Mouse (Mus musculus) ES-Bruce4 (cell line): ENCODE results near the gene Fam229a. TPM values are rescaled to one million over a fixed set of nuclear protein-coding genes. Genes with fewer than 3 reads are reported as not detected.

ENCODE experiments used
- H3K27ac ChIP-seq: 2 replicates; pipeline ENCODE4 v1.5.1; 2012; ENCODE audit warnings: low read length, inconsistent platforms; ENCODE audit not compliant: insufficient read depth
- H3K27me3 ChIP-seq: 2 replicates; pipeline ENCODE4 v1.6.1; 2012; ENCODE audit warnings: mild to moderate bottlenecking, low read length, inconsistent platforms; ENCODE audit not compliant: control insufficient read depth, poor library complexity, insufficient read depth, severe bottlenecking
- H3K36me3 ChIP-seq: 2 replicates; pipeline ENCODE4 v1.6.1; 2012; ENCODE audit warnings: inconsistent platforms, mild to moderate bottlenecking, low read length, moderate library complexity; ENCODE audit not compliant: control insufficient read depth, poor library complexity, insufficient read depth, severe bottlenecking
- H3K4me1 ChIP-seq: one replicate; pipeline ENCODE4 v1.8.1; 2011; ENCODE audit warnings: low read length; ENCODE audit not compliant: control insufficient read depth, insufficient read depth
- H3K4me3 ChIP-seq: 2 replicates; pipeline ENCODE4 v1.5.1; 2011; ENCODE audit warnings: low read depth, mild to moderate bottlenecking, low read length
- H3K9ac ChIP-seq: 2 replicates; pipeline ENCODE4 v1.6.1; 2012; ENCODE audit warnings: low read depth, mild to moderate bottlenecking, inconsistent platforms; ENCODE audit not compliant: poor library complexity, severe bottlenecking
- H3K9me3 ChIP-seq: replicated peaks from 2 replicates; pipeline ENCODE4 v1.6.1; 2012; ENCODE audit warnings: mild to moderate bottlenecking, low read length, inconsistent platforms; ENCODE audit not compliant: control insufficient read depth, poor library complexity, insufficient read depth, severe bottlenecking
- CTCF ChIP-seq: IDR thresholded peaks from one replicate; pipeline ENCODE4 v1.8.1; 2011; ENCODE audit warnings: low read depth, low read length
- EP300 ChIP-seq: IDR thresholded peaks from 2 replicates; pipeline ENCODE4 v1.6.1; 2011; ENCODE audit warnings: low read depth, low read length; ENCODE audit not compliant: insufficient read depth
- POLR2A ChIP-seq: IDR thresholded peaks from one replicate; pipeline ENCODE4 v1.8.1; 2011; ENCODE audit warnings: low read length; ENCODE audit not compliant: insufficient read depth
- polyA plus RNA-seq: library from polyadenylated mRNA; stranded (reverse); fragments of >200 nt; gene quantifications from 2 replicates; pipeline ENCODE4 v1.2.4, GENCODE M21; 2011; ENCODE audit warnings: low read depth; ENCODE audit not compliant: missing spikeins, insufficient read depth, insufficient read length

The Fam229a gene
- polyA plus RNA-seq, 1 experiment = not detected

DNA sequence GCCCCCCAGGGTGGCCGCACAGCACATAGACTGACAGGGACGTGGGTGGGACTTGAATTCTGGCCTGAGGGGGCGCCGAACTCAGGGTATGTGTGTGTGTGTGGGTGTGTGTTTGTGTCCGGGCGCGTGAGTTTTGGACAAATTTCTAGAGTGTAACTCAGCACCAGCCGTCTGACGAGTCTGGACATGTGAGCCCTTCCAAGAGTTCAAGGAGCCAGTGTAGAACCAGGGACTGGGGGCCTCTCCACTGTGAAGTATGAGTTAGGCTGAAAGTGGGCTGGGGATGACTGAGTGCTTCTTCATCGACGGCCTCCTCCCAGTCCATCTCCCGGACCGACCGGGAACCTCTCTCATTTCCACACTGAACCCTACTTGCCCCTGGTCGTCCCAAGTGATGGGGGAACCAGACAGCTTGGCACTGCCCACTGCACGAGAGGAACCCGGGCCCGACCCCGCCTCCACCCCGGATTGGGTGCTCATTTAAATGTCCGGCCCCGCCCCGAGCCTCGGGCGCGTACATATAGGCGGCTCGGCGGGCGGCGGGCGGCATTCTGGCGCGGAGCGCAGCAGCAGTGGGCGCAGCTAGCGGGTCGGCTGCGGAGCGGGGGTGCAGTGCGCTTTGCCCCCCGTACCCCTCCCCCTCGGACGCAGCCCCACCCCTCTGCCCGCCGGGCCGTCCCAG is 22.2 kb downstream of the Fam229a start, which contains the start of gene Marcksl1:
Gene Marcksl1, plus strand, starts transcription at position 496 of the 682 bp plus-strand sequence.
- peaks cover 18% of the 10 kb centered on the region for H3K36me3 ChIP-seq
- H3K27ac ChIP-seq = peak within 1 kb of the TSS; percentile 36; the same call in 1 of the 2 replicates
- TF ChIP-seq EP300 (no peak), CTCF (no peak), POLR2A (peak; percentile 74)
- H3K4me1 ChIP-seq = peaks cover 4% of the 10 kb centered on the region
- no peaks in the 10 kb centered on the region for H3K9me3 ChIP-seq
- no peaks in the 10 kb centered on the region for H3K27me3 ChIP-seq
- peak within 1 kb of the TSS; percentile 99 for H3K9ac ChIP-seq
- peak within 1 kb of the TSS; percentile 69 for H3K4me3 ChIP-seq

DNA sequence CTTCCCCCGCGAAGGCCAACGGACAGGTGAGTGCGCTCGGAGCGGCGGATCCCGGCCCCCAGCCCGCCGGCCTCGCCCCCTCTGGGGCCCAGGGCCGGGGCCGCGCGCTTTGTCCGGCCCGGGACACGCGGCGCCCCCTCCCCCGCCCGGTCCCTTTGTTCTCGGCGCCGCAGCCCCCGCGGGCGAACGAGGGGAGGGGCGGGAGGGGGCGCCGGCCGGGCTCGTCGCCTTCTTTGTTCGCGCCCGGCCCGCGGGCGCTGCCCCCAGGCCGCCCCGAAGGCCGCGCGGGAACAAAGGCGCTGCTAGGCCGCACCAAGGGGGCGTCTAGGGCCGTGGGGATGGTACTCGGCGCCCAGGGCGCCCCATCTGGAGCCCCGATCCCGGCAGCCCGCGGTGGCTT is 22.9 kb downstream of the Fam229a start:
- Histone ChIP-seq H3K36me3 (peaks cover 20% of the 10 kb centered on the region), H3K4me1 (peaks cover 4% of the 10 kb centered on the region), H3K4me3 (peak overlapping the region; percentile 69), H3K9ac (peak overlapping the region; percentile 99), H3K27ac (peak overlapping the region; percentile 30; the same call in 1 of the 2 replicates), H3K27me3 (no peaks in the 10 kb centered on the region), H3K9me3 (no peaks in the 10 kb centered on the region)
- TF ChIP-seq POLR2A (no peak), EP300 (no peak), CTCF (no peak)

- Histone ChIP-seq H3K9me3 (no peaks in the 10 kb centered on the region), H3K36me3 (peaks cover 20% of the 10 kb centered on the region), H3K27ac (no peak overlapping the region), H3K9ac (peak overlapping the region; percentile 99), H3K4me1 (peaks cover 4% of the 10 kb centered on the region), H3K27me3 (no peaks in the 10 kb centered on the region), H3K4me3 (peak overlapping the region; percentile 69)
- peak; percentile 59 for TF ChIP-seq CTCF
- no peak for TF ChIP-seq EP300
- no peak for TF ChIP-seq POLR2A
Measured at GRCm38 (mm10) chr4:129514300-129514898, 23.4 kb downstream of the Fam229a start.

- Histone ChIP-seq H3K27me3 (no peaks in the 10 kb centered on the region), H3K4me3 (no peak overlapping the region), H3K9ac (no peak overlapping the region), H3K36me3 (peaks cover 39% of the 10 kb centered on the region), H3K27ac (peak overlapping the region; percentile 33), H3K9me3 (no peaks in the 10 kb centered on the region), H3K4me1 (peaks cover 4% of the 10 kb centered on the region)
- TF ChIP-seq EP300 = 0 out of 2 replicates have a peak, but pooled peaks have one; percentile 16
- no peak for TF ChIP-seq POLR2A
- TF ChIP-seq CTCF = no peak
Measured at GRCm38 (mm10) chr4:129516925-129517324, 25.9 kb downstream of the Fam229a start.

DNA sequence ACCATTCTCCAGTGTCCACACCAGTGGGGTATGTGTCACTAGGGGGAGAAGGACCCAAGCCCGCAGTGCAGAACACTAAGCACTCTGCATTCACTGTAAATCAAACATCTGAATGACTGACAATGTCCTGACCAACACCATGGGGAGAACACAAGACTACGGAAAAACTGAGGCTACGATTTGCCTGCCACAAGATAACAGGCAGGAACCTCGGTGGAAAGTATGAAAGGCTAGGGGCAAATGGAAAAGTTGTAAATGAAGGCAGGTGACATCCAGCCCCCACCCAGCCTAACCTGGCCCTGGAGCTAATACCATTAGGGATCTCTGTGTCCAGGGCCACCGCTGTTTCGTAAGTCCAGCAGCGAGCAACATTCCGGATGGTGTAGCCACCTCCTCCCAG is 27.5 kb downstream of the Fam229a start:
- Histone ChIP-seq H3K9me3 (no peaks in the 10 kb centered on the region), H3K36me3 (peaks cover 53% of the 10 kb centered on the region), H3K4me1 (no peaks in the 10 kb centered on the region), H3K9ac (no peak overlapping the region), H3K27me3 (no peaks in the 10 kb centered on the region), H3K4me3 (no peak overlapping the region), H3K27ac (no peak overlapping the region)
- TF ChIP-seq CTCF (no peak), POLR2A (no peak), EP300 (no peak)

- H3K27me3 ChIP-seq = no peaks in the 10 kb centered on the region
- H3K4me1 ChIP-seq = no peaks in the 10 kb centered on the region
- H3K9ac ChIP-seq = no peak overlapping the region
- H3K36me3 ChIP-seq = peaks cover 83% of the 10 kb centered on the region
- no peak overlapping the region for H3K27ac ChIP-seq
- no peaks in the 10 kb centered on the region for H3K9me3 ChIP-seq
- H3K4me3 ChIP-seq = no peak overlapping the region
- no peak for TF ChIP-seq EP300
- TF ChIP-seq POLR2A = no peak
- TF ChIP-seq CTCF = no peak
Measured at GRCm38 (mm10) chr4:129525338-129525737, 34.3 kb downstream of the Fam229a start.
